Mouse (Mus musculus): ENCODE results near the gene Itih1. TPM values are rescaled to one million over a fixed set of nuclear protein-coding genes. Genes with fewer than 3 reads are reported as not detected.

The Itih1 gene
- polyA plus RNA-seq, 1 experiment from 2014 or later: 101 TPM

GRCm38 (mm10) chr14:30888271-30888732 lies 54.8 kb downstream of the Itih1 start:
- Histone ChIP-seq H3K4me3 (ENCODE audit: low read depth, low read length) (peak overlapping the region; percentile 40; the same call in 1 of the 2 replicates), H3K9ac (ENCODE audit: low read depth, low read length) (peak overlapping the region; percentile 15; the same call in 1 of the 2 replicates)

DNA sequence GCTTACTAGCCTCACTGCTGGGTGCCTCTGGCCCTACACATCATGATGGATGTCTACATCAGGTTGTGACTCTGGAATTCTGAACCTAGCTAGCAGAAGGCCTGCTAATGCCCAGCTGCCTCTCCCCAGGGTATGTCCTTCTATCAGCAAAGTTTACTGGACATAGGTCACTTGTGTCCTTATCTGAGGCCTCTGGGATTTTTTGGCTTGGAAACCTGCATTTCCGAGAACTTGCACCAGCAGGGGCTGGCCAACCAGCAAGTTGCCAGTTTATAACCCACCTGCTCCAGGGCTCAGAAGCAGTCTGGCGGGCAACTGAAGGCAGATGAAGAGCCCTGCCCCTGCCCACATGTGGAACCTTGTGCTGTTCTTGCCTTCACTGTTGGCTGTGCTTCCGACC lies 56.9 kb downstream of the Itih1 start, which contains the start of gene Itih4:
TSS of gene Itih4 (plus strand) at position 273 of the 400 bp plus-strand sequence.
- Histone ChIP-seq H3K4me1 (ENCODE audit: control insufficient read depth, low read depth, low read length) (no peaks in the 10 kb centered on the region; the same call in 1 of the 2 replicates), H3K27me3 (ENCODE audit: control insufficient read depth, insufficient read depth, low read depth, low read length) (no peaks in the 10 kb centered on the region), H3K36me3 (ENCODE audit: control insufficient read depth, insufficient read depth) (no peaks in the 10 kb centered on the region), H3K4me2 (ENCODE audit: low read depth, low read length) (peak within 1 kb of the TSS; percentile 31), H3K9me3 (replicated peaks; ENCODE audit: control insufficient read depth, low read length) (no peaks in the 10 kb centered on the region), H3K4me3 (ENCODE audit: low read depth, low read length) (peak within 1 kb of the TSS; percentile 40), H3K9ac (ENCODE audit: low read depth, low read length) (no peak within 1 kb of the TSS), H3K27ac (ENCODE audit: low read length) (peak within 1 kb of the TSS; percentile 77)
- WGBS (ENCODE audit: insufficient replicate concordance): 59% methylated on average over 3 of the region's 3 CpGs
- peak; percentile 66 for ATAC-seq (ENCODE audit: low read depth)

More at GRCm38 (mm10) chr14:30888271-30888732, 54.8 kb downstream of the Itih1 start:
- ATAC-seq (ENCODE audit: low read depth): peak; percentile 71
- Histone ChIP-seq H3K27ac (ENCODE audit: low read length) (peak overlapping the region; percentile 17; the same call in 1 of the 2 replicates), H3K9me3 (replicated peaks; ENCODE audit: control insufficient read depth, low read length) (no peaks in the 10 kb centered on the region), H3K4me2 (ENCODE audit: low read depth, low read length) (peak overlapping the region; percentile 31), H3K36me3 (ENCODE audit: control insufficient read depth, insufficient read depth) (no peaks in the 10 kb centered on the region), H3K27me3 (ENCODE audit: control insufficient read depth, insufficient read depth, low read depth, low read length) (no peaks in the 10 kb centered on the region), H3K4me1 (ENCODE audit: control insufficient read depth, low read depth, low read length) (no peaks in the 10 kb centered on the region; the same call in 1 of the 2 replicates)
- 17% methylated on average over 9 of the region's 9 CpGs for WGBS (ENCODE audit: insufficient replicate concordance)

DNA sequence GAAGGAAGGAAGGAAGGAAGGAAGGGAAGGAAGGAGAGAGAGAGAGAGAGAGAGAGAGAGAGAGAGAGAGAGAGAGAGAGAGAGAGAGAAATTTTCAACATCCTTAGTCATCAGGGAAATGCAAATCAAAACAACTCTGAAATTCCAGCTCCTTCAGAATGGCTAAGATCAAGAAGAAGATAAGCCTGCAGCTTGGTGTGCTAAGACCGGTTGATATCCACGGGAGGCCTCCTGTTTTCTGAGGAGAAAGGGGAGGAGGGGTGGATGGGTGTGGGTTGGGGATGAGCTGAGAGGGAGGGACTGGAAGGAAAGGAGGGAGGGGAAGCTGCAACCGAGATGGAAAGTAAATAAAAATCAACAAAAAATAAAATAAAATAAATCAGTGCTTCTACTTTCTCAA lies 57.8 kb downstream of the Itih1 start:
- Histone ChIP-seq H3K27me3 (ENCODE audit: control insufficient read depth, insufficient read depth, low read depth, low read length) (no peaks in the 10 kb centered on the region), H3K36me3 (ENCODE audit: control insufficient read depth, insufficient read depth) (no peaks in the 10 kb centered on the region), H3K4me3 (ENCODE audit: low read depth, low read length) (no peak overlapping the region), H3K4me1 (ENCODE audit: control insufficient read depth, low read depth, low read length) (no peaks in the 10 kb centered on the region; the same call in 1 of the 2 replicates), H3K4me2 (ENCODE audit: low read depth, low read length) (no peak overlapping the region), H3K9me3 (replicated peaks; ENCODE audit: control insufficient read depth, low read length) (no peaks in the 10 kb centered on the region), H3K9ac (ENCODE audit: low read depth, low read length) (no peak overlapping the region), H3K27ac (ENCODE audit: low read length) (no peak overlapping the region; the same call in 1 of the 2 replicates)
- no peak for ATAC-seq (ENCODE audit: low read depth)
- 3% methylated on average over 3 of the region's 3 CpGs for WGBS (ENCODE audit: insufficient replicate concordance)

GRCm38 (mm10) chr14:30881718-30882108 lies 61.4 kb downstream of the Itih1 start:
- Histone ChIP-seq H3K27me3 (ENCODE audit: control insufficient read depth, insufficient read depth, low read depth, low read length) (no peaks in the 10 kb centered on the region), H3K27ac (ENCODE audit: low read length) (no peak overlapping the region), H3K9me3 (replicated peaks; ENCODE audit: control insufficient read depth, low read length) (no peaks in the 10 kb centered on the region), H3K36me3 (ENCODE audit: control insufficient read depth, insufficient read depth) (no peaks in the 10 kb centered on the region), H3K4me1 (ENCODE audit: control insufficient read depth, low read depth, low read length) (peaks cover under 1% of the 10 kb centered on the region), H3K9ac (ENCODE audit: low read depth, low read length) (no peak overlapping the region), H3K4me3 (ENCODE audit: low read depth, low read length) (no peak overlapping the region), H3K4me2 (ENCODE audit: low read depth, low read length) (no peak overlapping the region)
- ATAC-seq (ENCODE audit: low read depth): no peak
- WGBS (ENCODE audit: insufficient replicate concordance): 72% methylated on average over 3 of the region's 3 CpGs

DNA sequence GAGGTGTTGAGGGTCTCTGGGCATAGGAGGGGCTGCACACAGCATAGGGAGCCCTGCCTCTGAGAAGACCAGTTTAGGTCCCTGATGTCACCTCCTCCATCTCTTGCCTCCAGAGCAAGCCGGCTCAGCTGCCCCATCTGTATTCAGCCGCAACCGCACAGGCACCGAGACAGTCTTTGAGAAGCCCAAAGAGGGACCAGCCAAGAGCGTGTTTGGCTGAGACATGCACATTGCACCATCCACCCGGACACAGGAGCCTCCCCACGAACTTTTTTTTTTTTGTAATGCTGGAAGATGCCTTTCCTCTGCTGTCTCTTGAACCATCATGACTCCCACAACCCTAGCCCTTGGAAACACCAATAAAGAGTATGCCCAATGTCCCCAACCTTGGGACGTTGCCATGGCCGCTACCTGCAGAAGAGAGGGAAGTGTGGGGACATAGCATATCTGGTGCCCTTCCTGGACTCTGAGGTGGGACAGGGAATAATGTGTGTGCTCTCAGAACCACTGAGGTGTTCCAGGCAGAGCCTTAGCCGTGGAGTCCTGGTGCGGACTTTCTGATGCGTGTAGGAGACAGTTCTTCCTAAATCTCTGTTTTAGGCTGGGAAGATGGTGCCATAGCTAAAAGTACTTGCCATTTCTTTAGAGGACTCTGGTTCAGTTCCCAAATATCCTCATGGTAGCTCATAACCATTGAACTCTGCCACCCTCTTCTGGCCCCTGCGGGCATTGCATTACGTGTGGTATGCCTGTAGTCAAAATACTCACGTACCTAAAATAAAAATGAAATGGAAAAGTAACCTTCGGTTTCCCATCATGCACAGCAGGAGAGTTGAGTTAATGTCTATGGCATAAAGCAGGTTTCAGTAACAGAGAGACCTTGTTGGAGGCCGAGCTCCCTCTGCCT lies 62.0 kb downstream of the Itih1 start:
- H3K36me3 ChIP-seq (ENCODE audit: control insufficient read depth, insufficient read depth): no peaks in the 10 kb centered on the region
- no peaks in the 10 kb centered on the region for H3K9me3 ChIP-seq (replicated peaks; ENCODE audit: control insufficient read depth, low read length)
- no peak overlapping the region for H3K27ac ChIP-seq (ENCODE audit: low read length)
- no peak for ATAC-seq (ENCODE audit: low read depth)
- H3K4me1 ChIP-seq (ENCODE audit: control insufficient read depth, low read depth, low read length): peaks cover 7% of the 10 kb centered on the region
- H3K4me3 ChIP-seq (ENCODE audit: low read depth, low read length): no peak overlapping the region
- no peak overlapping the region for H3K9ac ChIP-seq (ENCODE audit: low read depth, low read length)
- WGBS (ENCODE audit: insufficient replicate concordance): 65% methylated on average over 17 of the region's 17 CpGs
- H3K27me3 ChIP-seq (ENCODE audit: control insufficient read depth, insufficient read depth, low read depth, low read length): no peaks in the 10 kb centered on the region
- no peak overlapping the region for H3K4me2 ChIP-seq (ENCODE audit: low read depth, low read length)

GRCm38 (mm10) chr14:30880251-30880650 lies 62.8 kb downstream of the Itih1 start:
- Histone ChIP-seq H3K4me1 (ENCODE audit: control insufficient read depth, low read depth, low read length) (peaks cover 15% of the 10 kb centered on the region), H3K27ac (ENCODE audit: low read length) (no peak overlapping the region), H3K4me3 (ENCODE audit: low read depth, low read length) (no peak overlapping the region), H3K9ac (ENCODE audit: low read depth, low read length) (no peak overlapping the region), H3K27me3 (ENCODE audit: control insufficient read depth, insufficient read depth, low read depth, low read length) (no peaks in the 10 kb centered on the region), H3K4me2 (ENCODE audit: low read depth, low read length) (no peak overlapping the region), H3K36me3 (ENCODE audit: control insufficient read depth, insufficient read depth) (no peaks in the 10 kb centered on the region), H3K9me3 (replicated peaks; ENCODE audit: control insufficient read depth, low read length) (no peaks in the 10 kb centered on the region)
- whole genome bisulfite sequencing (ENCODE audit: insufficient replicate concordance): 77% methylated on average over 8 of the region's 8 CpGs
- no peak for ATAC-seq (ENCODE audit: low read depth)

GRCm38 (mm10) chr14:30879794-30880193 lies 63.3 kb downstream of the Itih1 start:
- Histone ChIP-seq H3K9me3 (replicated peaks; ENCODE audit: control insufficient read depth, low read length) (no peaks in the 10 kb centered on the region), H3K27ac (ENCODE audit: low read length) (no peak overlapping the region), H3K27me3 (ENCODE audit: control insufficient read depth, insufficient read depth, low read depth, low read length) (no peaks in the 10 kb centered on the region), H3K4me2 (ENCODE audit: low read depth, low read length) (no peak overlapping the region), H3K4me1 (ENCODE audit: control insufficient read depth, low read depth, low read length) (peaks cover 17% of the 10 kb centered on the region), H3K9ac (ENCODE audit: low read depth, low read length) (no peak overlapping the region), H3K36me3 (ENCODE audit: control insufficient read depth, insufficient read depth) (no peaks in the 10 kb centered on the region), H3K4me3 (ENCODE audit: low read depth, low read length) (no peak overlapping the region)
- ATAC-seq (ENCODE audit: low read depth): no peak
- WGBS (ENCODE audit: insufficient replicate concordance): 58% methylated on average over 9 of the region's 9 CpGs
